Mouse (Mus musculus): ENCODE data around the gene Cdc42se1. TPM values are rescaled to one million over a fixed set of nuclear protein-coding genes. Genes with fewer than 3 reads are reported as not detected.

The Cdc42se1 gene
- total RNA-seq, 2 experiments from 2014 or later: 67.3 to 71.2 TPM

DNA sequence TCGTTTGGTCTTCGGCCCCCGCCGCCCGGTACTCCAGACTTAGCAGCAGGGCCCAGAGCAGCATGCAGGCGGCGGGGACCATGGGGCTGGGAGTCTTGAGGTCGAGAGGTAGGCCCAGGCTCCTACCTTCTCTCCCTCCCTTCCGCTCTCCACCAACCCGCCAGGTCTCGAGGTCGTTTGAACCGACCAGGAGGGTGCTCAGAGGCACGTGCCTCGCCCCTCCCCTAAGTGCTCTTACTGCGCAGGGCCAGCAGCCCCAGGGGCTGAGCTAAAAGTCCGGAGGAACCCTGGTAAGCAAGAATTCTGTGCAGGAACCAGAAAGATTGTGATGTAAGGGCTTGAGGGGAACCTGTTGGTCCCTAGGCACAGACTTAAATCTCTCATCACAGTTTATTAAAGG is 12.4 kb downstream of the Cdc42se1 start:
- DNase-seq (ENCODE audit: low spot score in 2 of 2): no peak
- intact Hi-C loops (cut with DNase I): no loop called here

DNA sequence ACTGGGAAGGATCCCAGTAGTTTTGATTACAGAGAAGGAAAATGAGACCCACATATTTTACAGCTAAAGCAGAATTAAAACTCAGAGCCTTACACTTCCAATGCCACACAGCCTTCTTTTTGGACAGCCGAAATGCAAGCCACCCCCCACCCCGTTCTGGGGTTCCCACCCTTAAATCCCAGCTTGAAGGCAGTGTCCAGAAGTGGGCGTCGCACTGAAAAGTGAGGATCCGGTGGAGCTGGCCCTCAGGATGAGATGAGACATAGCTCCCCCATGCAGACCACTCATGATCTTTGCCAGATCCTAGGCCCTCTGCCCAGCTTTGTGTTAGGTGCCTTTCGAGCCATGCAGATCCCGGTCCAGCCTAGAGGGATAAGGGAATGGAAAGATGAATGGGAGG is 13.0 kb downstream of the Cdc42se1 start, which contains the start of gene Gm128:
Gm128 (minus strand) TSS at position 101 of the 400 bp plus-strand sequence.
- intact Hi-C loops (cut with DNase I): no loop called here
- no peak for DNase-seq (ENCODE audit: low spot score in 2 of 2)

DNA sequence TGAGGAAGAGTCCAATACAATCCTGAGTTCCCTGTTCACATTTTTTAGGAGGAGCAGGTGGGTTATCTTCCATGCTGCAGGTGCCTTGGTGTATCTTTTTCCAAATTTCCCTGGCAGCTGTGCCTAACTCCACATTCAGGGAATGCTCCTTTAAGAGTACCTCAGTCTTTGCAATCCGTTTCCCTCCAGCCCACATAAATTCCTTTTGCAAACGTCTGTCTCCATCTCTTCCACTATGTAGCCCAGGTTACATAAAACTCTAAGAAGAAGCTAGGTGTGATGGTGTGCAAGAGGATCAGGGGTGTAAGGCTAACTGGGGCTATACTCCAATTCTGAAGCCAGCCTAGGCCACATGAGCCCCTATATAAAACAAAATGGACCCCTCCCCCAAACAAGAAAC is 14.6 kb downstream of the Cdc42se1 start:
- intact Hi-C loops (cut with DNase I): no loop called here

DNA sequence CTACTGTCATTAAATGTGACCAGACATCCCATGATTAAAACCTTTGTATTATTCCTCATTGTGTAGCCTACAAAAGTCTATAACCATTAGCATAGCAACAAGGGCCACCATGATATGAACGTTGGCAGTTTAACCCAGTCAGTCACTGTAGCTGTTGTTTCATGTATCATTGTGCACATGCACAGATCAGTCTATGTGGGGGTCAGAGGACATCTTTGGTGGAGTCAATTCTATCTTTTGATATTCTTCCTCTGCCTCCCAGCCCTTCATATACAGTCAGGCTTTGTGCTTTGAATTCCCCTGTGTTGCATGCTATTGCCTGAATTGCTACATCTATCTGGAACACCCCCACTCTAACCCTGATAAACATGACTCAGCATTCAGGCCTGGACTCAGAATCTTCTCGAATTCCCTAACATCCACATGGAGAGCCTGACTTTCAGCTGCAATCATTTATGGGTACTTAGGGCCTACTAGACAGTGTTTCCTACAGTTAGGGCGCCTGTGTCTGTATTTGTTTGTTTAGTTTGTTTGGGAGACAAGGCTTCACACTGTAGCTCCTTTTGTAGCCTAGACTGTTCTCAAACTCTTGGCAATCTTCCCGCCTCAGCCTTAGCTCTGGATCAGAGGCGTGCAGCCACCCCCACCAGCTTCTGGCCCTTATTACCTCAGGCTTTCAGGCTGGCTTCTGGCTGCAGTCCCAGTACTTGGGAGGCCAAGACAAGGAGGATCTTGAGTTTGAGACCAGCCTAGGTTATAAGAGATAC is 18.1 kb downstream of the Cdc42se1 start:
- peak; percentile 62 to 70 for DNase-seq (ENCODE audit: low spot score in 2 of 2)
- intact Hi-C loops (cut with DNase I): no loop called here

More for the DNA sequence above, 14.6 kb downstream of the Cdc42se1 start:
- DNase-seq (ENCODE audit: low spot score in 2 of 2): no peak

DNA sequence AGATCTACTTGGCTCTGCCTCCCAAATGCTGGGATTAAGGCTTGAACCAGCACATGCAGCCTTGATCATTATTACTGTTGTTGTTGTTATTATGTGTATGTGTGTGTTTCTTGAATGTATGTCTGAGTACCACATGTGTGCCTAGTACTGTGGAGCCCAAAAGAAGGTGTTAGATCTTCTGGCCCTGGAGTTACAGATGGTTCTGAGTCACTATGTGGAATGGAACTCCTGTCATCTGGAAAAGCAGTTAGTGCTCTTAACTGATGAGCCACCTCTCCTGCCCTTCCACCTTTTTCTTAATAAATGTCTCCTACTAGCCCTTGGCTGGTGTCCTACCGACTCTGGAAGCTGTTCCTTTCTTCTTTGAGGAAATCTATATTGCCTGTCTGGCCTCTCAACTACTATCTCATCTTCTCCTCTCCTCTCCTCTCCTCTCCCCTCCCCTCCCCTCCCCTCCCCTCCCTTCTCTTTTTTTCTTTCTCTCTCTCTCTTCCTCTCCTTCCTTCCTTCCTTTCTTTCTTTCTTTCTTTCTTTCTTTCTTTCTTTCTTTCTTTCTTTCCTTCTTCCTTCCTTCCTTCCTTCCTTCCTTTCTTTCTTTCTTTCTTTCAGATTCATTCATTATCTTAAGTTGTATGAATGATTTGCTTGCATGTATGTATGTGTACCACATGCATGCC is 19.3 kb downstream of the Cdc42se1 start:
- intact Hi-C loops (cut with DNase I): no loop called here
- DNase-seq (ENCODE audit: low spot score in 2 of 2): no peak

DNA sequence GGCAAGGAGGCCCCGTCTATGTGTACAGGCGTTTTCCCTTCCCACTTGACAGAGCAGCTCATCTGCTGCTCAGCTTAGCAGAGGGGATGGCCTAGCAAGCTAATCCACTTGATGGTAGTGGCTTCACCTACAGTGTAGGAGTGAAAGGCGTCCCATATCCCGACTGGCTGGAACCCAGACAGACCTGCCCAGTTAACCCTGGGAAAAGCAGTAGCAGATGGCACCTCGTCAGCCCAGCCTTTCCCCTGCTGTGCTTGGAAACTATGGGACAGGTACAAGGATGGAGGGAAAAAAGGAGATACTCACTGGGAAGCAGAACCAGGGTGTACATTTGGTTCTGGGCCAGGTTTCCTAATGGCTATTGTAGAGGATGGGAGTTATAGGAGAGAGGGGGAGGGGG is 21.8 kb downstream of the Cdc42se1 start:
- intact Hi-C loops (cut with DNase I): no loop called here

DNA sequence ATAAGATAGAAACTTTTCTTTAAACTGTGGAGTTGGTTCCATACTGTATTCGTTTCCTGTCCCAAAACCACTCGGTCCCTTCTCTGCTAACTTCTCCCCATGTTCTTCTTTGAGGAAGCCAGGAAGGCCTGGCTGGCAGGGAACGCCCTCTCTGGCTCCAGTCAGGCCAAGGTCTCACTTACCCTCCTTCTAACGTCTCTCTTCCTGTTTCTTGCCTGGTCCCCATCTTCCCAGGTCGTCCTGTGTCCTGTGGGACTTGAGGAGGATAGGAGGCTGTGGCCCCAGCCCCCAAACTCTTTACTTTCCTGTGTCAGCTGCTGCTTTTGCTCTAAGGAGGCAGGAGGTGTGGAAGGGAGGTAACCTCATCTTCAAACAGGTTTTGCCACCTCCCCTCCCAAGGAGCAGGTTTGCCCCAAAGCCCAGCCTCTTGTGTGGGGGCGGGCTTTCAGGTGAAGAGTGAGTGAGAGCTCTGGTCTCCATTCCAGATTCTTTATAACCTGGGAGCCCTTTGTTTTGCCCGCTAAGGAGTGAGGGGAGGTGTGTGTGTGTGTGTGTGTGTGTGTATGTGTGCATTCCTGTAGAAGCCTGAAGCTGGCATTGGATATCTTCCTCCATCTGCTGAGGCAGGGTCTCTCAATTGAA is 22.4 kb downstream of the Cdc42se1 start, which contains the start of gene Bnipl:
Bnipl (minus strand) TSS at position 411 of the 642 bp plus-strand sequence.
- intact Hi-C loops (cut with DNase I): no loop called here

More for the DNA sequence above, 21.8 kb downstream of the Cdc42se1 start:
- no peak for DNase-seq (ENCODE audit: low spot score in 2 of 2)

DNA sequence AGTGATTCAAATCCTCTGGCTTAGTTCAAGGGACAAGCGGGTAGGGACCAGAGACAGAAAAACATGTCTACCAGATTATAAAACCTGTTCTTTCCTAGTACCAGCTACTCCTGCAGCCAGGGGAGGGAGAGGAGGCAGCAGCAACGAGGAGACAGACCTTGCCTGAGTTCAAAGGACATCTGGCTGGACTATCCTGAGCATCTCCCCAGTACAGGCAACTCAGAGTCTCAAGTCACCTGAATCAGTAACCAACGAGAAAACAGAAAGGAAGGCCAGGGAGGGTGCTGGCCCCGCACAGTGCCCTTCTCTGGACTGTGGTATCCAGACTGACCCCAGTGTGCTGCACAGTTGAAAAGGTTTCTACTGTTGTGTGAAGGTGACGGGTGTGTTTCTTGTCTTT is 28.4 kb downstream of the Cdc42se1 start:
- DNase-seq (ENCODE audit: low spot score in 2 of 2): no peak
- intact Hi-C loops (cut with DNase I): no loop called here

More for the DNA sequence above, 22.4 kb downstream of the Cdc42se1 start, which contains the start of gene Bnipl:
- DNase-seq (ENCODE audit: low spot score in 2 of 2): no peak

DNA sequence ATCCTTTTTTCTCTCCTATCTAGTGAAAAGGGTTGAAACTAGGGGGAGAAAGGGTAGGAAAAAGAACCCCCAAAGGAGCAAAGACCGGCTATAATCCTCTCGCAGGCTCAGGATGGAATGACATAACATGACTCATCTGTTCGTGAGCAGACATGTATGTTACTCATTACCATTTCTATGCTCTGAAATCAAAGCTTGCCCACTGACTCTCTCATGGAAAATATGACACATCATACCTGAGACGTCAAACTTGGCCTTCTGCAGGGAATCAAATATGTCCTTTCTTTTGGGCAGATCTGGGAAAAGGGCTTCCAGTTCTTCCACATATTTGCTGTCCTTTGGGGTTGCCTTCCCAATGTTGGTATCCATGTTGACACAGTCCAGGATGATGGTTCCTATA is 33.4 kb downstream of the Cdc42se1 start:
- intact Hi-C loops (cut with DNase I): loop anchor here (5.0 kb wide), 1 partner anchor 120 kb away; the partner anchor contains the start of gene Tnfaip8l2
- no peak for DNase-seq (ENCODE audit: low spot score in 2 of 2)

DNA sequence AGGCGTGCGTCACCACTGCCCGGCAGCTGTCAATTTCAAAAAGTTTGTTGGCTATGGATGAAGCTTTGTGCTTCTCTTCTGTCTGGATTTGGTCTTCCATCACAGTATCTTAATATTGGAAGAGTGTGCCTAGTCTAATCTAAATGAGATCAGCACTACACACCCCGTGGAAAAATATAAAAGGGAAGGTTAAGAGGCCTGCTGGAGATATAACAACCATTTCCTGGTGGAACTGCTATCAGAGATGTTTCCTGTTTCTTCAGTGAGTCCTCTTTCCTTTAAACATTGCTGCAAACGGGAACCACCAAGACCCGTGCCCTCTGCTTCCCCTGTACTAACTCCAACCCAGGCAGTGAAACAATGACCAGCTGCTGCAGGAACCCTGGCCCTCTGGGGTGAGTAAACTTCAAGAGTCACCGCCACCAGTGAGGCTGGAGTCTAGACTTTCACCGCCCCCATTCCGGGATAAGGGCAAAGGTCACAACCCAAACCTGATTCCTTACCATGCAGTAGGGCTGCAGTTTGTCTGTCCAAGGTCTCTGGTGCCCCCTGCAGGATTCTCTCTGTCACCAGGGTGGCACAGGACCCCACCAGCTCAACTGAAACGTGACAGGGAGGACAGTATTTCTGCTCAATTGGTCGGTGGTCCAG is 34.7 kb downstream of the Cdc42se1 start:
- DNase-seq (ENCODE audit: low spot score in 2 of 2): peak; percentile 57 to 67
- intact Hi-C loops (cut with DNase I): loop anchor here (5.0 kb wide), 1 partner anchor 121 kb away; the partner anchor contains the start of gene Tnfaip8l2

DNA sequence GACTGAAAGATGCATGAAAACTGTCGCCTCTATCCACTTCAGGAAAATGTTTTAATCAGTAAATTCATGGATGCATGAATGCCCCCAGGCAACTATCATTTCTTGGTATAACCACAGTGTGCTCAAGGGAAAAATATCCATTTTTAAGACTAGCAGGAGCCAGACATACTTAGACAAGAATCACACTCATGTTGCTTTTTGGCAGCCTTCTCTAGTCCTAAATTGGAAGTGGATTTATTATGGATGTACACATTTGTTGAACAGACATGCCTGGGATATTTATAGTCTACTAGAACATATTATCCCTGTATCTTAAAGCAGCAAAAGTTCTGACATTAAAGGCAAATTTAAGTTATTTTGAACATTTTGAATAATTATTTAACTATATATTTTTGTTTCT is 36.2 kb downstream of the Cdc42se1 start:
- intact Hi-C loops (cut with DNase I): loop anchor here (5.0 kb wide), 2 partner anchors 37 to 122 kb away; partner anchors contain the start of genes Cdc42se1 and Tnfaip8l2
- peak; percentile 19 to 72 for DNase-seq (ENCODE audit: low spot score in 2 of 2)

DNA sequence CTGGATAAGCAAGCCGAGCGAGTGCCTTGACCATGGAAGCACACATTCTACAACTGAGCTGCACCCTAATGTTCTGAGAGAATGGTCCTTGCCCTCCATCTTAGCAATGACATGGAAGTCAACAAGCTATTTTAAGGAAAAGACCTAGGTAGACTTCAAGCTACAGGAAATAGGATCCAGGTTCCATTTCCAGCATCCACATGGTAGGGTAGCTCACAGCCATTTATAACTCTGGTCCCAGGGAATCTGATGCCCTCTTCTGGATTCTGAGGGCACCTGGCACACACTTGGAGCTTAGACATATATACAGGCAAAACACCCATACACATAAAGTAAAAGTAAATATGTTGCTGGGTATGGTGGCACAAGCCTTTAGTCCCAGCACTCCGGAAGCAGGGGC is 37.5 kb downstream of the Cdc42se1 start:
- no peak for DNase-seq (ENCODE audit: low spot score in 2 of 2)
- intact Hi-C loops (cut with DNase I): loop anchor here (5.0 kb wide), 1 partner anchor 39 kb away; the partner anchor contains the start of gene Cdc42se1

DNA sequence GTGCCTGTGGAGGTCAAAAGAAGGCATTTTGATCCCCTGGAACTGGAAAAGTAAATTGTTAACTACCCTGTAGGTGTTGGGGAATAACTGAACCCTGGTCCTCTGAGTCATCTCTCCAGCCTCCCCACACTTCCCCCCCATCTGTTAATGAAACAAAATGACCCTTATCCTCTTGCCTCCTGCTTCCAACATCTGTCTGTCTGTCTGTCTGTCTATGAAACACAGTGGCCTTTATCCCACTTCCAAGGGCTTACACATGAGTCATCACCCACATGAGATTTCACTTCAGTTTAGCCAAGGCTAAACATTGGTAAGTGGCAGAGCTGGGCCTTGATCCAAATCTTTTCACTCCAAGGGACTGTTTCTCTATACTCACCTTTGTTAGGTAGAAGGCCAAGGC is 39.3 kb downstream of the Cdc42se1 start:
- DNase-seq (ENCODE audit: low spot score in 2 of 2): no peak

DNA sequence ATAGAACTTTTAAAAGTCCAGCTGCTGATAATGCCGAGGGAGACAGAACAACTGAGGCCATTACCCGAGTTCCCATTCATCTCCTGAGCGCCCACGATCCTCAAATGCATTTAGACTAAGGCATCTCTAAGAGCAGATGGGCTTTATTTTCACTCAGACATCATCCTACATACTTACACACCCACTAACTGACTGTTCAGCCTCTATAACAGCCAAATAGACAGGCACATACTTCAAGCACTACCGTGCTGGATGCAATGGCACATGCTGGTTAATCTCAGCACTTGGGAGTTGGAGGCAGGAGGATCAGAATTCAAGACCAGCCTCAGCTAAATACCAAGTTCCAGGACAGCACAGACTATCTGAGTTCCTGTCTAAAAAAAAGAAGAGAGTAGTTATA is 41.3 kb downstream of the Cdc42se1 start:
- peak; percentile 43 to 48 for DNase-seq (ENCODE audit: low spot score in 2 of 2)

More for the DNA sequence above, 39.3 kb downstream of the Cdc42se1 start:
- intact Hi-C loops (cut with DNase I): loop anchor here (5.0 kb wide), 1 partner anchor 41 kb away; the partner anchor contains the start of gene Cdc42se1

DNA sequence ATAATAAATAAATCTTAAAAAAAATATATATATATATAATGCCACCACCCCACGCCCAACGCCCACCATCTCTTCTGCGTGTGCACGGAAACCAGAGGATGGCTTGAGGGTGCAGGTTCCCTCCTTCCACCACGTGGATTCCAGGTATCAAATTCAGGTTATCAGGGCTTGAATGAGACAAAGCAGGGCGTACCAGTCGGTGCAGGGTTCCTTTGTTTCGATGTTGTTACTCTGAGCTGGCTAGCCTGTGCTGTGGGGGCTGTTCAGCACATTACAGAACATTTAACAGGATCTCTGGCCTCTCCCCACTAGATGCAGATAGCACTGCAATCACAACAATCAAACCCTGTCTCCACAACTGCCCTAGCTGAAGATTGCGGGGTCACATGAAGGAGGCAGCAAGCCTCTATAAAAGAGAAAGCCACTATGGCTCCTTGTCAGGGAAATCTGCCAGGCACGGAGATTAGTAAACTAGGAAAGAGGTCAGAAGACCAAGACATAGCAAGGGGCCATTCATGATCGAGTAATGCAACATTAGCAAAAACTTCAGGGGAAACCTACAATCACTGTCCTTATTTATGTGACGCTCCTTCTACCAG is 42.3 kb downstream of the Cdc42se1 start:
- DNase-seq (ENCODE audit: low spot score in 2 of 2): no peak
- intact Hi-C loops (cut with DNase I): no loop called here

More for the DNA sequence above, 41.3 kb downstream of the Cdc42se1 start:
- intact Hi-C loops (cut with DNase I): loop anchor here (5.0 kb wide), 1 partner anchor 42 kb away; the partner anchor contains the start of gene Cdc42se1

DNA sequence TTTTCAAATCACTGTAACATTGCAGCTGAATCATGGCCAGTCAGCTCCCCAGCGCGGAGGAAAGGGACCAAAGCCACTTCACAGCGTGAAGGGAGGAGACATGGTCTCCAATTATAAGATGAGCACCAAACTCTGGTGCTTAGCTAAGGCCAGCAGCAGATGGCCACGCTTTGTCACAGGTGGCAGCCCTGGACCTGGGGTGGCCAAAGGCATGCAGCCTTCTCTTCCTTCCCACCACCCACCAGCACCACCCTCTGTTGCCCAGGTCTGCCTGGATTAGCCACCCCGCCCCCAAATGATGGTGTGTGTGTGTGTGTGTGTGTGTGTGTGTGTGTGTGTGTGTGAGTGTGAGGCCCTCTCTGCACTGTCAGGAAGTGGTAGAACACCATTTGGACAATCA is 44.9 kb downstream of the Cdc42se1 start:
- no peak for DNase-seq (ENCODE audit: low spot score in 2 of 2)
- intact Hi-C loops (cut with DNase I): no loop called here

DNA sequence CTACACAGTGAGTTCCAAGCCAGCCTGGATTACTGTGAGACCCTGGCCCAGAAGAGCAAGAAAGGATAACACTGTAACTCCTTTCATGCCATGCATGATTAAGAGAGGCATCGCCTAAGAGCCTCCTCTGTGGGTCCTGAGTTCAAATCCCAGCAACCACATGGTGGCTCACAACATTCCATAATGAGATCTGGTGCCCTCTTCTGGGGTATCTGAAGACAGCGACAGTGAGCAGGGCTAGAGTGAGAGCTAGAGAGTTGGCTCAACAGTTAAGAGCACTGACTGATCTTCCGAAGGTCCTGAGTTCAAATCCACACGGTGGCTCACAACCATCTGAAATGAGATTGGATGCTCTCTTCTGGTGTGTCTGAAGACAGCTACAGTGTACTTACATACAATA is 45.9 kb downstream of the Cdc42se1 start:
- intact Hi-C loops (cut with DNase I): no loop called here
- no peak for DNase-seq (ENCODE audit: low spot score in 2 of 2)

DNA sequence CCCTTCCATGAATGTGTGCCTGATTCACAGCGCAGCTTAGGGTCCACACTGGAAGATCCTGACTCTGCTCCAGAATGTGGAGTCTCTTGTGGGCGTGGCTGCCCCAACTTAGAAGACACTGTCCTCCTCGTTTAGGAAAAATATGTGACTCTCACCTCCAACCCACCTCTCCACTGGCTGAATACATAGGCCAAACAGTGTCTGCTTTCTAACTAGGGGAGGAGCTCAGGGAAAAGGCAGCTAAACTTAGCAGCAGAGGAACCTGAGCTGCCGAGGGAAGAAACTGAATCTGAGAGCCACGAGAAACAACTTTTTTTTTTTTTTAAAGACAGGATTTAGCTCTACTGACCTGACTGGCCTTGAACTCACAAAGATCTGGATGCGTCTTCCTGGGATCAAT is 46.6 kb downstream of the Cdc42se1 start:
- no peak for DNase-seq (ENCODE audit: low spot score in 2 of 2)
- intact Hi-C loops (cut with DNase I): no loop called here

DNA sequence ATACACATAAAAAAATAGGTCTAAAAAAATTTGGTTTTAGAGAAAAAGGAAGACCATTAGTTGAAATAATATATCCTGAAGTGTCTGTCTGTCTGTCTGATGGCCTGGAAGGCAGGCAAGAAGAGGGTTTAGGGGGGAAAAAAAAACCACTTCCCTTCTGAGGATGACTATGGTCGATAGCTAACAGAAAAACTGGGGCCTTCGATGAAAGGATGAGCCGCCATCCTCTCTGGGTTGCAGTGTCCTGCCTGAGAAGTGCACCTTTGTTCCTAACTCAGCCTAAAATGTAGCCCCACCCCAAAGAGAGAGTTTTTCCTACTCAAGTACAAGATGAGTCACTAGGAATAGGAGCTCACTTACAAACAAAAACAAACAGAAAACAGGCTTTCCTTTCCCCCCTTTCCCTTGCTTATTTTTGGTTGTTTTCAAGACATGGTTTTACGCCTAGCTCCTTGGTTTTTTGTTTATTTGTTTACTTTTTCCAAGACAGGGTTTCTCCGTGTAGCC is 47.9 kb downstream of the Cdc42se1 start:
- intact Hi-C loops (cut with DNase I): no loop called here
- DNase-seq (ENCODE audit: low spot score in 2 of 2): no peak
